Mouse (Mus musculus) kidney, adult 11 months (tissue): Measurements from ENCODE around the gene Pamr1.
A peak's percentile ranks its signal among the peaks of the same experiment; 100 is the strongest.

Source experiments
- DNase-seq: peaks from one replicate; pipeline ENCODE4 v3.0.0; 2022

Pamr1 gene

DNA sequence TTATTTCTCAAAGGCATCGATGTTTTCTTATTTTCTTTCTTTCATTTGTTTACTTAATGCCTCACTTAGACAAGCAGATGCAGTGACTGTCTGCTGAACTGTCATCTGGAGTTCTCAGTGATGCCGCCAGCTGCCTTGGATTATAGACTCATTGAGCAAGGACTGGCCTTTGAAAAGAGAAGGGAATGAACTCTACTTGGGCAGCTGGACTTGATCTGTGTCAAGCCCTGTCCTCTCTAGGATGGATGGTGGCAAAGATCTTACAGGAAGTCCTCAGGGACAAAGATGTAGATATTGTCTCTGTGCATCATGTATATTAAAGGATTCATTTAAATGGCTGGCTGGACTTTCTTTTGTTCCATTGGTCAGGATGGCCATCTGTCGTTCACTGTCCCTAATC lies 114.1 kb downstream of the Pamr1 start:
- no peak for DNase-seq

- no peak for DNase-seq
Observed at GRCm38 (mm10) chr2:102667981-102668380, 118.2 kb downstream of the Pamr1 start.

- DNase-seq, result no peak
Observed at GRCm38 (mm10) chr2:102669580-102669979, 119.8 kb downstream of the Pamr1 start.

- DNase-seq, result no peak
Observed at GRCm38 (mm10) chr2:102674582-102674981, 124.8 kb downstream of the Pamr1 start.

- DNase-seq, result peak; percentile 21
Observed at GRCm38 (mm10) chr2:102675275-102675674, 125.5 kb downstream of the Pamr1 start.

DNA sequence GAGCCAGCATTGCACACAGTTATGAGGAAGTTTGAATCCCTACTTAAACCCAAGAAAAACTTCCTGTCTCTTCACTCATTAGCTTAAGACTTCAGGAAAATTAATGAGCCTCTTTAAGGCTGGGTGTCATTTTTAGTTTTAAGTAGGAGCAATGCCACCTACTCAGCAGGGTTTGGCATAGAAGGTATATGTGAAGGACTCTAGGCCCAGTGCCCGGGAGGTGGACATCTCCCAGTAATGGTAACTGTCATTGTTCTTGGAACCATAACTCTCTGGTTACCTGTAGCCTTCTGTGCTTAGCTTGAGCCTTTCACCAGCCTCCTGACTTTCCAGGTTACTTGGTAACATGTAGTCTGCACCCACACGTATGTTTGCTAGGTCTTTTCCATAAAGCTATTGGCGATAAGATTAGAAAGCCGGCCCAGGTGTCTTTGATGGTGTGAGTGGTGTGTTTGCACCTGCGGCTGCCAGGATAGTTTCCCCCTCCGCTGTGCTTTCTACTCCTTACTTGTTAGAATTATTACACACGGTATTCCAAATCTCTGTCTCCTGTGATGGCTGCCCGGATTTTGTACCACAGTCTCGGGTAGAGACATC lies 127.0 kb downstream of the Pamr1 start:
- DNase-seq, result no peak

GRCm38 (mm10) chr2:102677400-102677799 lies 127.6 kb downstream of the Pamr1 start:
- no peak for DNase-seq

DNA sequence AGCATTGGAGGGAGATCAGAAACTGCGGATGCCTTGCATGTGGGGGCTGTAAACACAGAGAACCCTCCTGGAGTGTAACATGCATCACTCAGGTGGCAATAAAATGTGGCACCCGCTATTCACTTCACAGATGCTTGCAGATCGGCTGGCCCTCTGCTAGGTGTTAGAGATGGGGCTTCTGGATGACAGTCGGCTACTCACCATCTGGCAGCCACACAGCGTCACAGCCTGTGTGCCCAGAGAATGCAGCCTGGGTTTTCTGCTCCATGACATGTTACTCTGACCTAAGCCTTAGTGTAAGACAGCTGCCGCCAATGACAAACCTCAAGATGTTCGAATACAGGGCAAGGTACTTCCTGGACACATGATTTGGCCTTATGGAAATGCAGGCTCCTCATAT lies 131.5 kb downstream of the Pamr1 start:
- no peak for DNase-seq

GRCm38 (mm10) chr2:102682168-102682567 lies 132.4 kb downstream of the Pamr1 start:
- DNase-seq, result no peak

DNA sequence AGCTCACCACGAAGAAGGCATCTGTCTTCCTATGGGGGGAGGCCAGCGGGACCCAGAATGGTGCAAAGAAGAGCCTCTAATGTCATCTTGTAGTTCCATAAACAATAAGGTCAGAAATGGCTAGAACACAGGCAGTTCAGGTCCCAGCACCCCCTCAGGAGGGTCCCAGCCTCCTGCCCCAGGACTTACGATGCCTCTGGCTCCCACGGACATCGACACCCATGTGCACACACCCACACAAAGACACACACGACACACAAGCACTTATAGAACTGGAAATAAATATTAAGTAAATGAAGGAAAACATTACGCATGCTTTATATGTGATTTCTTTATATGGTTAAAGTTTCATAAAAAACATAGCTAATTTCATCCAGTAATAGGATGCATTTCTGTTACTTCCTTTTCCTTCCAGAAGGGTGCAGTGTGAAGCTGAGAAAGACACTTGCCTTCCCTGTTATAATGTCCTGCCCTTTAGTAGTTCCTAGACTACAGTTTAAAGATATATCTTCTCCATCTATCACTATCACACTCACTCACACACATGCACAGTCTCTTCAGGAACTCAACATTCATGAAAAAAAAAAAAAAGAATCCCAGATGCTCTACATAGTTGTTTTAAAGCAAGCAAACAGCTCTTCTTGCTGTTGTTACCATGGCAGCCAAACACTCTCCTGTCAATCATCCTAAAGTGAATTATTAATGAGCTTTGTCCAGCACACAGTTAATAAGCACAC lies 135.7 kb downstream of the Pamr1 start:
- DNase-seq, result no peak

DNA sequence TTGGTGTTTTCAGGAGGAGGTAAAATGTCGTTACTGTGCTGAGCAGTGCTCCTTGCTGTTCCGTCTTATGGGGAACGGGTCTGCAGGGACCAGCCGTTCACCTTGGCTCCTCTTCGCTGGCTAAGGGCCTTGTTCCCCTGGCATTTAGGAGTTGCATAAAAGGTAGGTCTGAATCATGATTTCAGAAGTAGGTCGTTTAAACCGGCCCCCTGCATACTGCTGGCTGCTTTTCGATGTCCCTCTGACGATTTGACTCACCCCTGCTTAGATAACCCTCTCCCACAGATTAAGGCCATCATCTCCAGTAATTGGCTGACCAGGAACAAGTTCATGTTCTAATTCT lies 136.3 kb downstream of the Pamr1 start:
- peak; percentile 7 for DNase-seq
